Mouse (Mus musculus): ENCODE measurements around the gene Srrm1. TPM values are rescaled to one million over a fixed set of nuclear protein-coding genes. Genes with fewer than 3 reads are reported as not detected.
A peak's percentile ranks its signal among the peaks of the same experiment; 100 is the strongest.

Srrm1 gene
- total and polyA plus RNA-seq, 3 experiments = 25.0 to 58.2 (median 53.8) TPM

DNA sequence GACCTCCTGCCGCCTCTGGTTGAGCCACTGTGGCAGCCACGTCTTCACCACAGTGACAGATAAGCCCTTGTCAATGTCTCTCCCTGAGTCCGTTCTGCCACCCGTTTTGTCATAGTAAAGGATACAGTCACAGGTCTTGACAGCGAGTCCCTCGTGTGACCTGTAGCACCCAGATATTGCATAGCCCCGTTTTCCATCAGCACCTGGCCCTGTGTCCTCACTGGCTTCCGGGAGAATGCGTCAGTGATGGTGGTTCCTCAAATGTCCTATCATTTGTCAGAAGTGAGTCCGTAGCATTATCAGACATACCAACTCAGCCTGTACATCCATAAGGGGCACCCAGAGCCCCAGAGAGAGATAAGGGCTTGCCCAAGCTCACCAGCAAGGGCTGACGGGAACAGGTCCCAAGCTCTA is 38.7 kb downstream of the Srrm1 start:
- Histone ChIP-seq H3K27ac (peak overlapping the region; percentile 88), H3K9ac (ENCODE audit: low read depth, low read length) (peak overlapping the region; percentile 2), H3K79me2 (replicated peaks; ENCODE audit: control insufficient read depth, insufficient read depth, low read length) (no peaks in the 10 kb centered on the region), H3K36me3 (ENCODE audit: control insufficient read depth, insufficient read depth, low read length) (no peaks in the 10 kb centered on the region), H3K27me3 (ENCODE audit: control insufficient read depth, insufficient read depth, low read length) (no peaks in the 10 kb centered on the region), H3K4me3 (peak overlapping the region; percentile 21), H3K4me1 (ENCODE audit: control insufficient read depth, insufficient read depth, low read length) (peaks cover 21% of the 10 kb centered on the region)
- peak in 1 of 2 experiments; percentile 35 for DNase-seq
- intact Hi-C loops (cut with DNase I) = no loop called here
- 58% methylated on average over 11 of the region's 11 CpGs for WGBS
- TF ChIP-seq CTCF (IDR thresholded peaks at IDR 0.05) (no peak), POLR2A (IDR thresholded peaks at IDR 0.05; ENCODE audit: insufficient read depth, low read depth, low read length) (no peak), EP300 (IDR thresholded peaks at IDR 0.05; ENCODE audit: insufficient read depth, low read depth, low read length) (no peak)

DNA sequence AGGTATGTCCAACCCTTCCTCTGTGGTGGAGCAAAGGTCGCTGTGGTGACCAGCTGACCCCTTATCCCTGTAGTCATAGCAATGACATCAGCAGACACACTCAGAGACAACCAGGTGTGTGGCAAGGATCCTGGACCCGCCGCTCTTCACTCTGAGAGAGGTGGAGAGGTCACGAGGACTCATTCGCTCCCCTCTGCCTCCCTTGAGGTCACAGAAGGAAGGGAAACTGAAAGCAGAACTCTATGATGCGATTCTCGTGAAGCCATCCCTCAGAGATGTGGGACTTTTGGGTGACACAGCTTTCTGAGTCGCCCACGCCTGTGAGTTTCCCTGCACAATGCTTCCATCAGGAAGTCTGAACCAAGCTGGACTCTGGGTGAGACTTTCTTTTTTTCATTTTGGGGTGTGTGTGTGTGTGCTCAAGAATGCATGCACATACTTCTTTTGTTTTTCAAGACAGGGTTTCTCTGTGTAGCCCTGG is 39.3 kb downstream of the Srrm1 start:
- Histone ChIP-seq H3K79me2 (replicated peaks; ENCODE audit: control insufficient read depth, insufficient read depth, low read length) (no peaks in the 10 kb centered on the region), H3K27ac (peak overlapping the region; percentile 88), H3K4me1 (ENCODE audit: control insufficient read depth, insufficient read depth, low read length) (peaks cover 22% of the 10 kb centered on the region), H3K4me3 (peak overlapping the region; percentile 21), H3K27me3 (ENCODE audit: control insufficient read depth, insufficient read depth, low read length) (no peaks in the 10 kb centered on the region), H3K9ac (ENCODE audit: low read depth, low read length) (peak overlapping the region; percentile 49), H3K36me3 (ENCODE audit: control insufficient read depth, insufficient read depth, low read length) (no peaks in the 10 kb centered on the region)
- DNase-seq = peak; percentile 60 to 69
- intact Hi-C loops (cut with DNase I) = loop anchor here (2.0 kb wide), 1 partner anchor 41 kb away; the partner anchor contains the start of gene Clic4
- no peak for TF ChIP-seq CTCF (IDR thresholded peaks at IDR 0.05)
- TF ChIP-seq POLR2A (IDR thresholded peaks at IDR 0.05; ENCODE audit: insufficient read depth, low read depth, low read length) = no peak
- TF ChIP-seq EP300 (IDR thresholded peaks at IDR 0.05; ENCODE audit: insufficient read depth, low read depth, low read length) = no peak
- WGBS = 8% methylated on average over 9 of the region's 9 CpGs

GRCm38 (mm10) chr4:135313111-135313691 is 39.9 kb downstream of the Srrm1 start:
- Histone ChIP-seq H3K79me2 (replicated peaks; ENCODE audit: control insufficient read depth, insufficient read depth, low read length) (no peaks in the 10 kb centered on the region), H3K4me3 (peak overlapping the region; percentile 27), H3K9ac (ENCODE audit: low read depth, low read length) (peak overlapping the region; percentile 49), H3K27ac (peak overlapping the region; percentile 88), H3K4me1 (ENCODE audit: control insufficient read depth, insufficient read depth, low read length) (peaks cover 22% of the 10 kb centered on the region), H3K36me3 (ENCODE audit: control insufficient read depth, insufficient read depth, low read length) (no peaks in the 10 kb centered on the region), H3K27me3 (ENCODE audit: control insufficient read depth, insufficient read depth, low read length) (no peaks in the 10 kb centered on the region)
- peak; percentile 85; the same call in 1 of the 2 replicates for TF ChIP-seq EP300 (IDR thresholded peaks at IDR 0.05; ENCODE audit: insufficient read depth, low read depth, low read length)
- no peak; the same call in 1 of the 2 replicates for TF ChIP-seq CTCF (IDR thresholded peaks at IDR 0.05)
- intact Hi-C loops (cut with DNase I) = loop anchor here (2.0 kb wide), 1 partner anchor 40 kb away; the partner anchor contains the start of gene Clic4
- WGBS = 5% methylated on average over 17 of the region's 17 CpGs
- DNase-seq = peak; percentile 72 to 80

GRCm38 (mm10) chr4:135312706-135313105 is 40.4 kb downstream of the Srrm1 start:
- intact Hi-C loops (cut with DNase I) = loop anchor here (2.0 kb wide), 1 partner anchor 40 kb away; the partner anchor contains the start of gene Clic4
- H3K9ac ChIP-seq (ENCODE audit: low read depth, low read length) = peak overlapping the region; percentile 49

GRCm38 (mm10) chr4:135310371-135310770 is 42.8 kb downstream of the Srrm1 start:
- Histone ChIP-seq H3K27me3 (ENCODE audit: control insufficient read depth, insufficient read depth, low read length) (no peaks in the 10 kb centered on the region), H3K36me3 (ENCODE audit: control insufficient read depth, insufficient read depth, low read length) (no peaks in the 10 kb centered on the region), H3K9ac (ENCODE audit: low read depth, low read length) (no peak overlapping the region), H3K27ac (no peak overlapping the region), H3K4me1 (ENCODE audit: control insufficient read depth, insufficient read depth, low read length) (peaks cover 33% of the 10 kb centered on the region), H3K4me3 (no peak overlapping the region), H3K79me2 (replicated peaks; ENCODE audit: control insufficient read depth, insufficient read depth, low read length) (no peaks in the 10 kb centered on the region)
- intact Hi-C loops (cut with DNase I) = no loop called here
- 72% methylated on average over 8 of the region's 8 CpGs for WGBS
- TF ChIP-seq POLR2A (IDR thresholded peaks at IDR 0.05; ENCODE audit: insufficient read depth, low read depth, low read length) (no peak), CTCF (IDR thresholded peaks at IDR 0.05) (no peak), EP300 (IDR thresholded peaks at IDR 0.05; ENCODE audit: insufficient read depth, low read depth, low read length) (no peak)
- no peak for DNase-seq

More at GRCm38 (mm10) chr4:135312706-135313105, 40.4 kb downstream of the Srrm1 start:
- Histone ChIP-seq H3K4me3 (peak overlapping the region; percentile 27), H3K36me3 (ENCODE audit: control insufficient read depth, insufficient read depth, low read length) (no peaks in the 10 kb centered on the region), H3K79me2 (replicated peaks; ENCODE audit: control insufficient read depth, insufficient read depth, low read length) (no peaks in the 10 kb centered on the region), H3K4me1 (ENCODE audit: control insufficient read depth, insufficient read depth, low read length) (peaks cover 25% of the 10 kb centered on the region), H3K27ac (peak overlapping the region; percentile 88), H3K27me3 (ENCODE audit: control insufficient read depth, insufficient read depth, low read length) (no peaks in the 10 kb centered on the region)
- WGBS = 7% methylated on average over 4 of the region's 4 CpGs
- peak; percentile 35 for TF ChIP-seq CTCF (IDR thresholded peaks at IDR 0.05)
- TF ChIP-seq EP300 (IDR thresholded peaks at IDR 0.05; ENCODE audit: insufficient read depth, low read depth, low read length) = no peak; the same call in 1 of the 2 replicates
- TF ChIP-seq POLR2A (IDR thresholded peaks at IDR 0.05; ENCODE audit: insufficient read depth, low read depth, low read length) = peak; percentile 83
- DNase-seq = peak; percentile 75 to 89

- H3K4me3 ChIP-seq = no peak overlapping the region
- WGBS = 77% methylated on average over 5 of the region's 5 CpGs
- DNase-seq = no peak
- TF ChIP-seq POLR2A (IDR thresholded peaks at IDR 0.05; ENCODE audit: insufficient read depth, low read depth, low read length) = no peak
- TF ChIP-seq EP300 (IDR thresholded peaks at IDR 0.05; ENCODE audit: insufficient read depth, low read depth, low read length) = no peak
- TF ChIP-seq CTCF (IDR thresholded peaks at IDR 0.05) = no peak
- peaks cover 32% of the 10 kb centered on the region for H3K4me1 ChIP-seq (ENCODE audit: control insufficient read depth, insufficient read depth, low read length)
- no peaks in the 10 kb centered on the region for H3K36me3 ChIP-seq (ENCODE audit: control insufficient read depth, insufficient read depth, low read length)
- no peaks in the 10 kb centered on the region for H3K27me3 ChIP-seq (ENCODE audit: control insufficient read depth, insufficient read depth, low read length)
- H3K9ac ChIP-seq (ENCODE audit: low read depth, low read length) = no peak overlapping the region
- peak overlapping the region; percentile 32; the same call in 1 of the 2 replicates for H3K27ac ChIP-seq
- H3K79me2 ChIP-seq (replicated peaks; ENCODE audit: control insufficient read depth, insufficient read depth, low read length) = no peaks in the 10 kb centered on the region
- intact Hi-C loops (cut with DNase I) = no loop called here
Observed at GRCm38 (mm10) chr4:135309726-135310125, 43.4 kb downstream of the Srrm1 start.
